Mouse (Mus musculus): Measurements from ENCODE around the gene Slc27a4.

DNA sequence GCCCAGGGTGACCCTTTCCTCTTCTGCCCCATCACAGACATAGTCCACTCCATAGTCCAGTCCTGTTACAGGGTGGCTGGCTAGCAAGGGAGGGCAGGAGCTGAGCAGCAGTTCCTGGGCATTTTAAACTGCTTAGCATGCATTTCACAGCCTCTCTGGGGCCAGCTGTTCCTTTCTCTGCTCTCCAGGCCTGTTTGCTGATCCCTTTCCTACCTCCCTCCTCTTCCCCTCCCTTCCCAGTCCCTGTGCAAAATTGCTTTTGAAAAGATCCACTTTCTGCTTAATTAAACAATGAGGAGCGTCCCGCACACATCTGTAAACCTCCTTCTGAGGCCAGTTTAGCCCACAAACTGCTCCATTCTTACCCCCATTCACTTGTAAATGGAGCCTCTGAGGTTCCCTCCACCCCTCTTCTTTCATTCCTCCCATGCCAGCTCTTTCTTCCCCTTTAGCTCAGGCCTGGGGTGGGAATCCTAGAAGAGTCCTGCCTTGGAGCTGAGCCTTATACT, 33.0 kb downstream of the Slc27a4 start:
- TF ChIP-seq CTCF (IDR thresholded peaks at IDR 0.05), result no peak
- TF ChIP-seq EP300 (IDR thresholded peaks at IDR 0.05), result no peak
